Mouse (Mus musculus): ENCODE results near the gene Itga8. TPM values are rescaled to one million over a fixed set of nuclear protein-coding genes. Genes with fewer than 3 reads are reported as not detected.

Itga8 gene
- total and polyA plus RNA-seq, 3 experiments, result 3.5 to 10.6 (median 7.5) TPM

DNA sequence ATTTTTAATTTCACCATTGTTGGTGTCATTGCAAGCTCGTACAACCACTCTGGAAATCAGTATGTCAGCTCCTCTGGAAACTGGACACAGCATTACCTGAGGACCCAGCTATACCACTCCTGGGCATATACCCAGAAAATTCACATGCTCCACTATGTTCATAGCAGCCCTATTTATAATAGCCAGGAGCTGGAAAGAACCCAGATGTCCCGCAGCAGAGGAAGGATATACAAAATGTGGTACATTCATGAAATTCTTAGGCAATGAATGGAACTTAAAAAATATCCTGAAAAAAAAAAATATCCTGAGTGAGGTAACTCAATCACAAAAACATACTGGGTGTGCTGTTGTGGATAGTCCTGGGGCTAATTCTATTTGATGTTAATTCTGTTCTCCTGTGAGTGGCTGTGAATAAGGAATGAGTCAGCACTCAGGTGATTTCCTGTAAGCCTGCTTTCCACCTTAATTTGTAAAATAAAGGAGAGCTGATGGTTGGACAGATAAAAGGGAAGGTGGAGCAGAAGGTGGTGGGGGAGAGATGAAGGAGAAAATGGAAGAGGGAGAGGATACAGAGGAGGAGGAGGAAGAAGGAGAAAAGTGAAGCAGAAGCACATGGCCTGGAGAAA, 224.3 kb downstream of the Itga8 start:
- no peaks in the 10 kb centered on the region for H3K4me1 ChIP-seq (ENCODE audit: control insufficient read depth in 1 of 2, insufficient read depth in 2 of 2)
- in situ Hi-C loops (cut with MboI; ENCODE audit: low pct_ligation_motif_present, low pct_unique_long_range_greater_than_20kb, low sequenced_read_pairs) (no loop called here), dilution Hi-C loops (cut with MboI; ENCODE audit: extremely low pct_ligation_motif_present, extremely low pct_unique_long_range_greater_than_20kb, low sequenced_read_pairs) (no loop called here)
- H3K4me2 ChIP-seq (ENCODE audit: insufficient read depth, low read depth, poor library complexity, severe bottlenecking), result no peak overlapping the region
- no peaks in the 10 kb centered on the region for H3K9me3 ChIP-seq (replicated peaks; ENCODE audit: low read length)
- no peaks in the 10 kb centered on the region for H3K79me2 ChIP-seq (replicated peaks; ENCODE audit: control insufficient read depth, extremely low read depth, insufficient read depth, poor library complexity, severe bottlenecking)
- no peak for DNase-seq (ENCODE audit: extremely low read depth)
- no peaks in the 10 kb centered on the region for H3K36me3 ChIP-seq (replicated peaks in 1 of 2; ENCODE audit: control insufficient read depth in 1 of 2, insufficient read depth in 1 of 2, low read length in 1 of 2)
- H3K27me3 ChIP-seq (replicated peaks), result no peaks in the 10 kb centered on the region
- no peak overlapping the region for H3K27ac ChIP-seq (ENCODE audit: insufficient read depth, low read depth)
- no peak overlapping the region for H3K4me3 ChIP-seq (replicated peaks in 1 of 3; ENCODE audit: low read depth in 2 of 3, low read length in 2 of 3, poor library complexity in 1 of 3)
- H3K9ac ChIP-seq (ENCODE audit: insufficient read depth, low read depth), result no peak overlapping the region
- TF ChIP-seq ZNF384 (IDR thresholded peaks at IDR 0.05; ENCODE audit: low read depth, low read length) (no peak), JUND (conservative IDR thresholded peaks at IDR 0.05; ENCODE audit: low read depth, low read length) (no peak), MAX (IDR thresholded peaks at IDR 0.05; ENCODE audit: low read length) (no peak), ETS1 (conservative IDR thresholded peaks at IDR 0.05; ENCODE audit: low read depth, low read length) (no peak), PAX5 (IDR thresholded peaks at IDR 0.05; ENCODE audit: low read length) (no peak), POLR2A (IDR thresholded peaks at IDR 0.05; ENCODE audit: low read depth, low read length) (no peak), UBTF (IDR thresholded peaks at IDR 0.05; ENCODE audit: low read depth, low read length) (no peak), GABPA (IDR thresholded peaks at IDR 0.05; ENCODE audit: insufficient replicate concordance, low read depth, low read length) (no peak)

DNA sequence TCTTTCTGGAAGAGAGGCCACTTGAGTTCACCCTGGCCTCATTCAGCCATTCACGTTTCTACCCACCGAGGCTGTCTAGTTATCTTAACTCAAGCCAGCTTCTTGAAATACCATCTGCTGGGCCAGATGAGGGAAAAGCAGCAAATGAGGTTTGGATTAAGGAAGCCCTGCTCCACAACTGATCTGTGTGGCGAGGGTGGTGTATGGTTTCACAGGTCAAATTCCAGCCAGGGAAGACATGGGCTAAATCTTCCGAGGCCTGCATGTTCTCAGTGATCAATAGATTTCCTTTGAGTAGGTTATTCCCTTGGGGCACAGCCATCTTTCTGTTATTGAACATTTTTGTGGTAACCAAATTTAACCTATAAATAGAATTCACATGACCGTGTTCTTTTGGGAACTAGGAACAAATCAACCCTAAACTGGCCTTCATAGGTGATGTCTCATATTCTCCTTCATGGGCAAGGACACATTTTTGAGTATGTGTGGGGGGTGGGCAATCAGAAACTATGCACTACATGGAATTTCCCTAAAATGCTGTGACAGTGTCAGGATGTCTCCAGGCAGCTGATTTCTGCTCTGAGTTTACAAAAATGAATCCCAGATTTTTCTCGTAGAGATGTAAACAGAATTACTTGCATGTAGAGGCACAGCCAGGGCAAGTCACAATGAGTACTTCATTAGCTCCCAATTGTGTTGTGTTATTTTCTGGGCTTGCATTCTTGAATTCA, 235.9 kb downstream of the Itga8 start:
- H3K27me3 ChIP-seq (replicated peaks), result no peaks in the 10 kb centered on the region
- peaks cover 0 to 12% of the 10 kb centered on the region in 2 experiments; a peak in 2 of 4 replicates for H3K4me1 ChIP-seq (ENCODE audit: control insufficient read depth in 1 of 2, insufficient read depth in 2 of 2)
- H3K79me2 ChIP-seq (replicated peaks; ENCODE audit: control insufficient read depth, extremely low read depth, insufficient read depth, poor library complexity, severe bottlenecking), result 0 out of 2 replicates have a peak, but pooled peaks cover 1% of the 10 kb centered on the region
- TF ChIP-seq SIN3A (IDR thresholded peaks at IDR 0.05; ENCODE audit: low read length) (no peak), GABPA (IDR thresholded peaks at IDR 0.05; ENCODE audit: insufficient replicate concordance, low read depth, low read length) (no peak), JUND (conservative IDR thresholded peaks at IDR 0.05; ENCODE audit: low read depth, low read length) (no peak), CHD2 (IDR thresholded peaks at IDR 0.05; ENCODE audit: low read length) (no peak), BHLHE40 (IDR thresholded peaks at IDR 0.05; ENCODE audit: low read depth, low read length) (no peak), POLR2AphosphoS2 (IDR thresholded peaks at IDR 0.05; ENCODE audit: low read depth, low read length) (no peak), HCFC1 (IDR thresholded peaks at IDR 0.05; ENCODE audit: low read depth, low read length) (no peak), POLR2A (IDR thresholded peaks at IDR 0.05; ENCODE audit: low read depth, low read length) (no peak), NRF1 (IDR thresholded peaks at IDR 0.05; ENCODE audit: low read depth, low read length) (no peak)
- dilution Hi-C loops (cut with MboI; ENCODE audit: extremely low pct_ligation_motif_present, extremely low pct_unique_long_range_greater_than_20kb, low sequenced_read_pairs) (no loop called here), in situ Hi-C loops (cut with MboI; ENCODE audit: low pct_ligation_motif_present, low pct_unique_long_range_greater_than_20kb, low sequenced_read_pairs) (no loop called here)
- no peaks in the 10 kb centered on the region for H3K36me3 ChIP-seq (replicated peaks in 1 of 2; ENCODE audit: control insufficient read depth in 1 of 2, insufficient read depth in 1 of 2, low read length in 1 of 2)
- no peaks in the 10 kb centered on the region for H3K9me3 ChIP-seq (replicated peaks; ENCODE audit: low read length)
- H3K27ac ChIP-seq (ENCODE audit: insufficient read depth, low read depth), result no peak overlapping the region
- DNase-seq (ENCODE audit: extremely low read depth), result no peak
- no peak overlapping the region for H3K4me3 ChIP-seq (replicated peaks in 1 of 3; ENCODE audit: low read depth in 2 of 3, low read length in 2 of 3, poor library complexity in 1 of 3)
- H3K4me2 ChIP-seq (ENCODE audit: insufficient read depth, low read depth, poor library complexity, severe bottlenecking), result no peak overlapping the region
- no peak overlapping the region for H3K9ac ChIP-seq (ENCODE audit: insufficient read depth, low read depth)

All from CH12.LX (cell line).